Mouse (Mus musculus) lung, embryonic 16.5 days (tissue): ENCODE measurements around the gene Catsperb. TPM values are rescaled to one million over a fixed set of nuclear protein-coding genes. Genes with fewer than 3 reads are reported as not detected.

ENCODE experiments used
- microRNA-seq: library from miRNA; unstranded; fragments of <30 nt; microRNA quantifications from one replicate; pipeline ENCODE4, GENCODE M21; 2016
- polyA plus RNA-seq: library from polyadenylated mRNA; unstranded; fragments of >200 nt; fragmentation: Nextera tagmentation; extraction: Ambion mirVana; gene quantifications from 2 replicates; pipeline ENCODE4 v1.2.1, GENCODE M21; 2015

Gene Catsperb
- polyA plus RNA-seq, 1 experiment from 2014 or later, result not detected

Small RNAs within 50 kb of the gene (microRNA-seq; reads per million reads assigned to microRNA genes)
- gene Gm24542, result not detected
